ENCODE assay signal across 20 mouse cellular contexts in the genomic region with DNA sequence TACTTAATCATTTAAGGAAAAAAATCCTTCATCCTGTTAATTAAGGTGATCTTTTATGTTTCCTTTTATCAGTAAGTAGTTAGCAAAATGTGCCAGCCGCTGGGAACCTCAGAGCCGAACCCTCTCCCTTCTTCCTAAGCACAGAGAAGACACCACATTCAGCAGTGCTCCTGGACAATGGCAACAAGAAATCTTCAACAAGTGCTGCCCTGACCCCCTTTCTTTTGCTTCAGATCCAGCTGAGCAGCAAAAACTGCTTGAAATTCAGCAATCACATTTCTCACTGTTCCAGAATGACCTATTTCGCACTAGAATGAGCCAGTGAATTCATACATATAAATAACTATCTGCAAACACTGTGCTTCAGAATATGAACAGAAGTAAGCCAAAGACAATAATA.
"Had no signal": no experiment of that assay in that cellular context is flagged by ENCODE, and none has a peak within 500 bp of the region (broad histone marks: within the 10 kb centered on the region; RNA-seq: fewer than 3 reads in every experiment).

No protein-coding gene starts in this region.

- H3K4me1 ChIP-seq: limb, embryonic 15.5 days; stomach, embryonic 15.5 days had no signal

- H3K27ac ChIP-seq: kidney, postnatal 0 days; limb, embryonic 12.5 days; limb, embryonic 15.5 days; liver, embryonic 14.5 days; macrophage; midbrain, embryonic 13.5 days; neural tube, embryonic 13.5 days; stomach, embryonic 15.5 days had no signal

- H3K9ac ChIP-seq: limb, embryonic 12.5 days; limb, embryonic 15.5 days; liver, embryonic 14.5 days; liver, postnatal 0 days; lung, embryonic 14.5 days; midbrain, embryonic 13.5 days; neural tube, embryonic 13.5 days; stomach, embryonic 15.5 days had no signal

- H3K27me3 ChIP-seq: limb, embryonic 12.5 days; limb, embryonic 15.5 days; midbrain, embryonic 13.5 days; neural tube, embryonic 13.5 days; stomach, embryonic 15.5 days had no signal

- H3K4me2 ChIP-seq: limb, embryonic 12.5 days; limb, embryonic 15.5 days; liver, embryonic 11.5 days; lung, embryonic 14.5 days; midbrain, embryonic 13.5 days; neural tube, embryonic 13.5 days; stomach, embryonic 15.5 days had no signal

- DNase-seq: kidney, postnatal 25 days; left cerebral cortex, postnatal 4 days; liver, postnatal 0 days; lung, embryonic 14.5 days; retina, postnatal 1 day; right cerebral cortex, postnatal 25 days; spleen, adult 18-20 months; thymus, adult 18-20 months; thymus, postnatal 36 days had no signal

- H3K9me3 ChIP-seq: limb, embryonic 12.5 days; limb, embryonic 15.5 days; midbrain, embryonic 13.5 days; neural tube, embryonic 13.5 days; stomach, embryonic 15.5 days had no signal

- ATAC-seq: liver, postnatal 0 days; lung, postnatal 0 days; midbrain, embryonic 13.5 days had no signal

- H3K36me3 ChIP-seq: limb, embryonic 12.5 days; limb, embryonic 15.5 days; midbrain, embryonic 13.5 days; neural tube, embryonic 13.5 days; stomach, embryonic 15.5 days had no signal

- H3K4me3 ChIP-seq: limb, embryonic 12.5 days; limb, embryonic 15.5 days; midbrain, embryonic 13.5 days; myocyte; neural tube, embryonic 13.5 days; stomach, embryonic 15.5 days had no signal
